Mouse (Mus musculus) embryonic facial prominence, embryonic 15.5 days (tissue): ENCODE measurements around the gene Ltk. TPM values are rescaled to one million over a fixed set of nuclear protein-coding genes. Genes with fewer than 3 reads are reported as not detected.
A peak's percentile ranks its signal among the peaks of the same experiment; 100 is the strongest.

Experiments used
- ATAC-seq: fragments of 200-750 bp; cut with Nextera tagmentation; 2 replicates; pipeline ENCODE4 v1.8.0; 2017; ENCODE audit warnings: low read depth, moderate TSS enrichment; ENCODE audit not compliant: insufficient number of reproducible peaks, low FRiP score, low TSS enrichment
- H3K27ac ChIP-seq: fragments of 300-500 bp; sonication (generic); replicated peaks from 2 replicates; pipeline ENCODE4 v1.5.1; 2015; ENCODE audit warnings: mild to moderate bottlenecking, inconsistent platforms
- H3K27me3 ChIP-seq: fragments of 300-500 bp; sonication (generic); 2 replicates; pipeline ENCODE4 v1.6.1; 2015; ENCODE audit warnings: inconsistent platforms
- H3K36me3 ChIP-seq: fragments of 300-500 bp; sonication (generic); 2 replicates; pipeline ENCODE4 v1.6.1; 2015; ENCODE audit warnings: mild to moderate bottlenecking, inconsistent platforms
- H3K4me1 ChIP-seq: fragments of 300-500 bp; sonication (generic); 2 replicates; pipeline ENCODE4 v1.6.1; 2015; ENCODE audit warnings: inconsistent platforms
- H3K4me2 ChIP-seq: fragments of 300-500 bp; sonication (generic); replicated peaks from 2 replicates; pipeline ENCODE4 v1.6.1; 2015; ENCODE audit warnings: mild to moderate bottlenecking, inconsistent platforms
- H3K4me3 ChIP-seq: fragments of 300-500 bp; sonication (generic); replicated peaks from 2 replicates; pipeline ENCODE4 v1.5.1; 2015; ENCODE audit warnings: mild to moderate bottlenecking, inconsistent platforms
- H3K9ac ChIP-seq: fragments of 300-500 bp; sonication (generic); 2 replicates; pipeline ENCODE4 v1.6.1; 2015; ENCODE audit warnings: inconsistent platforms
- H3K9me3 ChIP-seq: fragments of 300-500 bp; sonication (generic); replicated peaks from 2 replicates; pipeline ENCODE4 v1.6.1; 2016; ENCODE audit warnings: inconsistent platforms
- WGBS: fragments of 180-500 bp; shearing (Covaris S2); methylation state at CpG from one replicate; pipeline ENCODE4 v1.1.7; 2015; 5-methylcytosine and 5-hydroxymethylcytosine counted together
- polyA plus RNA-seq: library from polyadenylated mRNA; unstranded; fragments of >200 nt; fragmentation: Nextera tagmentation; extraction: Ambion mirVana; gene quantifications from 2 replicates; pipeline ENCODE4 v1.2.1, GENCODE M21; 2015

The Ltk gene
- polyA plus RNA-seq, 1 experiment from 2014 or later, result 0.49 TPM

DNA sequence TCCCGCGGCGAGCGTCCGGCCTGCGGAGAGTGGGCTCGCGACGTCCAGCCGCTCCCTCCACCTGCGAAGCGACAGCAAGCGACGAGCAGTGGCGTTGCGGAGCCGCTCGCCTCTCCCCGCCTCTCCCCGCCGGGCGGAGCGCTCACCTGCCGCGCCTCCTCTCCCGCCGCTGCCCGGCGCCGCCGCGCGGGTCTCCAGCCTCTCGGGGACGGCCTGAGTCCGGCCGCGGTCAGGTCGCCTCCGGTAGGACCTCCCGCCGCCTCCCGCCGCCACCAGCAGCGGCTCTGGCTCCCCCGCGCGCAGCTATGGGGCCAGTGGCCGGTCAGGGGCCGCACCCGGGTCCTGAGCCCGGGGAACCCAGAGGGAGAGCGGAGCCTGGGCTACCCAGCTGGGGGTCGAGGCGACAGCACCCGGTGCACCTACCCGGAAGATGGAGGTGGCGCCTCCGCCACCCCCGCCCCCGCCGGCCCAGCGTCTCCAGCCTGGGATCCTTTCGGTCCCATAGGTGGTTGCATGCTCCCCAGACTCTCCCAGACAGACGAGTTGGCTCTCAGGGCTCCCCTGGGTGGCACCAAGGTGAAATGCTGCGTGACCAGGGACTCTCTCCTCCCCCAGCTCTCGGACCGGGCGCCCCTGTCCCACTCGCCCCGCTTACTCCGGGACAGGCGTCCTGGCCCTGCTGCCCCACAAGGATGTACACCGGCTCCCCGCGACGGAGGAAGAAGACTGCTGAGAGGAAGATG lies 2.0 kb downstream of the Ltk start:
- peak overlapping the region; percentile 57 for H3K4me3 ChIP-seq
- no peaks in the 10 kb centered on the region for H3K9me3 ChIP-seq
- peak overlapping the region; percentile 15; the same call in 1 of the 2 replicates for H3K9ac ChIP-seq
- H3K27me3 ChIP-seq, result peaks cover 79% of the 10 kb centered on the region
- no peak for ATAC-seq
- peaks cover 1% of the 10 kb centered on the region; the same call in 1 of the 2 replicates for H3K36me3 ChIP-seq
- H3K4me2 ChIP-seq, result peak overlapping the region; percentile 100
- H3K27ac ChIP-seq, result no peak overlapping the region
- H3K4me1 ChIP-seq, result peaks cover 19% of the 10 kb centered on the region
- under 1% methylated on average over 72 of the region's 77 CpGs for WGBS

DNA sequence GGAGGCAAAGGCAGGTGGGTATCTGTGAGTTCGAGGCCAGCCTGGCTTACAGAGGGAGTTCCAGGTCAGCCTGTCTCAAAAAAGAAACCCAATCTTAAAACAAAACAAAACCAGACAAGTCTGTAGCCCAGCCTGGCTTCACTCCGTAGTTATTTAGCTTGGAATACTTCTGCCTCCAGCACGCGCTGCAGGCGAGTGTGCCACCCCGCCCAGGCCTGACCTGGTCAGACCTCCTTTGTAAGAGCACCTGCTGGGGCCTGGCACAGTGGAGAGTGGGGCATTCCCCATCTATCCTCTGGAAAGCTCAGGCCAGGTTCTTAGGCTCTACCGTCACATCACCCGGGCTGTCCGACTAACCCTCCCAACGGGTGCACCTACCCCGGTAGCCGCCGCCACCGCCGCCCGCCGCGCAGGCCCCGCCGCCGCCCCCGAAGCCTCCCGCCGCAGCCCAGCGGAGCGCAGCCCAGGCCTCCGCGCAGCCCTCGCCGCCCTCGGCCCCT lies 2.6 kb downstream of the Ltk start:
- no peak for ATAC-seq

DNA sequence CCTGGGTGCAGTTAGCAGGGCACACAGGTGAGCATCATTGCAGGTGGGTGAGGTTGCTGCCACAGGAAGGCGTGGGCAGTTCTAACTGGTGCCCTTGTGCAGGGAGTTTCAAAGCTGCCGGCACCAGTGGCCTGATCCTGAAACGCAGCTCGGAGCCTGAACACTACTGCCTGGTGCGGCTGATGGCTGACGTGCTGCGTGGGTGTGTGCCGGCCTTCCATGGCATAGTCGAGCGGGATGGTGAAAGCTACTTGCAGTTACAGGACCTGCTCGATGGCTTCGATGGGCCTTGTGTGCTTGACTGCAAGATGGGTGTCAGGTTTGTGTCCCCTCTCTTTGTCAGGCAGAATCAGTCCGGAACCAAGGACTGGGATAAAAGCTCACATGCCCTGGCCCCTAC lies 11.0 kb downstream of the Ltk start:
- Histone ChIP-seq H3K4me1 (peaks cover 7% of the 10 kb centered on the region), H3K9ac (no peak overlapping the region), H3K27me3 (peaks cover 79% of the 10 kb centered on the region), H3K27ac (no peak overlapping the region), H3K9me3 (no peaks in the 10 kb centered on the region), H3K36me3 (no peaks in the 10 kb centered on the region), H3K4me3 (no peak overlapping the region), H3K4me2 (no peak overlapping the region)
- WGBS, result 70% methylated on average over 13 of the region's 13 CpGs
- ATAC-seq, result no peak

More for the DNA sequence above, 2.6 kb downstream of the Ltk start:
- Histone ChIP-seq H3K27me3 (peaks cover 85% of the 10 kb centered on the region), H3K9me3 (no peaks in the 10 kb centered on the region), H3K4me3 (peak overlapping the region; percentile 57), H3K36me3 (no peaks in the 10 kb centered on the region), H3K27ac (no peak overlapping the region), H3K4me1 (peaks cover 19% of the 10 kb centered on the region), H3K4me2 (peak overlapping the region; percentile 100), H3K9ac (peak overlapping the region; percentile 15; the same call in 1 of the 2 replicates)
- 4% methylated on average over 30 of the region's 31 CpGs for WGBS

DNA sequence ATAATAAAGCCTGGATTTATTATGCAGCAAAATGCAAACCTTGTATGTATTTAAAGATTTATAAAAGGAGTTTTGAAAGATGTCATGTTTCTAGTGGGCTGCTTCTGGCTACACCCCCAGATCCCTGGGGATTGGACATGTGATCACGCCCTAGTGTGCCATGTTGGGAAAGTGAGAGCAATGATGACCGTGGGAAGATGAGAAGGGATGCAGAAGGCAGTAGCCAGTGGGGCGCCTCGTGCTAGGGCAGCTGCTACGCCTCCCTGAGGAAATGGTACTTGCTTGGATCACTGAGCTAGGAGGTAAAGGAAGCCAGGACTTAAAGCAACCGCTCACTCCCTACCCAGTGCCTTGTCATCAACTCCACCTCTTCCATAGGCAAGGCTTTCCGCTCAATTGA lies 12.7 kb downstream of the Ltk start:
- Histone ChIP-seq H3K4me2 (no peak overlapping the region), H3K27me3 (peaks cover 79% of the 10 kb centered on the region), H3K4me3 (no peak overlapping the region), H3K36me3 (no peaks in the 10 kb centered on the region), H3K9ac (no peak overlapping the region), H3K27ac (no peak overlapping the region), H3K9me3 (no peaks in the 10 kb centered on the region), H3K4me1 (peaks cover 24% of the 10 kb centered on the region)
- no peak for ATAC-seq
- 72% methylated on average over 7 of the region's 7 CpGs for WGBS

DNA sequence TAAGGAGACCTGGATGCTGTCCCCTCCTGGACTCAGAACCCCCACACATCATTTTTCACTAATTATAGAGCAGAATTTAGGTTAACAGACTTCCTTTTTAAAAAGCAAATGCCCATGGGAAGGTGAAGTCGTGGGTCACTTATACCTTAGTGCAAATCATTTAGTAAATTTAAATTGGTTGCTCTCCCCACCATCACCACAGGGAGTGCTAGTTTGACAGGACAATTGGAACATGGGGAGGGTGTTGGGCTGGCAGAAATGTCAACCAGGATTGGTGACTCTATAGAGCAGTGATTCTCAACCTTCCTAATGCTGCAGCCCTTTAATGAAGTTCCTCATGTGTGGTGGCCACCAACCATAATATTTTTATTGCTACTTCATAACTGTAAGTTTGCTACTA lies 14.9 kb downstream of the Ltk start:
- Histone ChIP-seq H3K9me3 (no peaks in the 10 kb centered on the region), H3K4me3 (no peak overlapping the region), H3K27me3 (peaks cover 64% of the 10 kb centered on the region), H3K4me1 (peaks cover 34% of the 10 kb centered on the region), H3K27ac (no peak overlapping the region), H3K4me2 (no peak overlapping the region), H3K9ac (no peak overlapping the region), H3K36me3 (no peaks in the 10 kb centered on the region)
- 14% methylated on average over 1 of the region's 1 CpGs for WGBS
- ATAC-seq, result no peak

DNA sequence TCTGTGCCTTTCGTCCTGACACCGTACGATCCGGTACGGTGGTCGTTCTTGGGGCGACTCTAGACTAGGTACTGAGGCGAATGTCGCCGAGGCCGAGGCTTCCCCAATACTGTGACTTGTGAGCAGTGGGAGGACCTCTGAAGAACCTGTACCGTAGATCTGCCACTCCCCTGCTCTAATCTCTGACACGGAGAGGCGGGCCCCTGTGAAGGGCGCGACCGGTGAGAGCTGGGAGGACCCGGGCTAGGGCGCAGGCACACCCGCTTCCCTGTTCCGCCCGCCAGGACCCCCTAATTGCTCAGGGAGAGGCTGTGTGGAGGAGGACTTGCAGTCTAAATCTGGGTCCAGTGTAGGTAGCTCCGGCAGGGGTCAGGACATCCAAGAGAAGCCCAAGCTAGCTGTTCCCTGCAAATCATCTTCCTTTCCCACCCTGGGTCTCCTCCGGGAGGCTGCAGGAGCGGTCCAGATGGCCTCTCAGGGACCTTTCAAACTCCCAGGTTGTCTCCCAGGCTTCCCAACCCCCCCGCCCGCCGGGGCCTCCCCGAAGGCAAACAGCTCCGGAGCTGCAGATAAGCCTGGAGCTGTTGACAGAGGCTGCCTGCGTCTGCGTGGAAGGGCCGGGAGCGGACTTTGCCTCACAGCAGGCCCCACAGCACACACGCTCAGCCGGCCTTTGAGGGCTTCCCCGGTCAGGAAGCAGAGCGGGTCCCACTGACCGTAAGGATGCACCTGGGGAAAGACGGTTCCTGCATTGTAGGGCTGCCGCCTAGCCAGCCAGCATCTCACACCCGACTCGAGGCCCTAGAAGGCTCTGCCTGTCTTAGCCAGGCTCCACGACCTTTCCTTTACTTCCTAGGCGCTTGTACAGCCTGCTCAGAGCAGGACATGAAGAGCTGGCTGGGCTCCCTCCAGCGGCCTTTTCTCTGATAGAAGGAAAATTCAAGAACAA lies 15.8 kb downstream of the Ltk start:
- Histone ChIP-seq H3K4me2 (peak overlapping the region; percentile 100), H3K4me3 (peak overlapping the region; percentile 67), H3K9ac (no peak overlapping the region), H3K27ac (no peak overlapping the region), H3K36me3 (no peaks in the 10 kb centered on the region), H3K9me3 (no peaks in the 10 kb centered on the region), H3K27me3 (peaks cover 57% of the 10 kb centered on the region), H3K4me1 (peaks cover 34% of the 10 kb centered on the region)
- ATAC-seq, result no peak
- WGBS, result 7% methylated on average over 46 of the region's 46 CpGs

DNA sequence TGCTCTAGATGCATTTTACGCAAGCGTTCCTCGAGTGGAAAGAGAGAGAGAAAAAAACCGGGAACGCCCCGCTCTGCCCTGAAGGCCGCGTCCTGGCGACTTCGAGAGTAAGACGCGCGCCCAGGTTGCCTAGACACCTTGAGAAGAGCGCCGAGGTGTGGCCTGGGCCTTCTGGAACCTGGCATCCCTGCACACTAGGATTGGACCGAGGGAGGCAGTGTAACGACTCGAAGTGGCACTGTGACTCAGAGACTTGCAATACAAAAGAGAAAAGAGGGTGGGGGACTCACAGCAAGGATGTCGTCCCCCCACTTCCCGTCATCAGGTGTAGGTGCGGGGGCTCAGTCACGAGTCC lies 16.4 kb downstream of the Ltk start:
- Histone ChIP-seq H3K27me3 (peaks cover 53% of the 10 kb centered on the region), H3K9ac (no peak overlapping the region), H3K4me3 (peak overlapping the region; percentile 67), H3K27ac (no peak overlapping the region), H3K4me1 (peaks cover 34% of the 10 kb centered on the region), H3K9me3 (no peaks in the 10 kb centered on the region), H3K4me2 (peak overlapping the region; percentile 100), H3K36me3 (no peaks in the 10 kb centered on the region)
- WGBS, result 4% methylated on average over 22 of the region's 22 CpGs
- no peak for ATAC-seq

DNA sequence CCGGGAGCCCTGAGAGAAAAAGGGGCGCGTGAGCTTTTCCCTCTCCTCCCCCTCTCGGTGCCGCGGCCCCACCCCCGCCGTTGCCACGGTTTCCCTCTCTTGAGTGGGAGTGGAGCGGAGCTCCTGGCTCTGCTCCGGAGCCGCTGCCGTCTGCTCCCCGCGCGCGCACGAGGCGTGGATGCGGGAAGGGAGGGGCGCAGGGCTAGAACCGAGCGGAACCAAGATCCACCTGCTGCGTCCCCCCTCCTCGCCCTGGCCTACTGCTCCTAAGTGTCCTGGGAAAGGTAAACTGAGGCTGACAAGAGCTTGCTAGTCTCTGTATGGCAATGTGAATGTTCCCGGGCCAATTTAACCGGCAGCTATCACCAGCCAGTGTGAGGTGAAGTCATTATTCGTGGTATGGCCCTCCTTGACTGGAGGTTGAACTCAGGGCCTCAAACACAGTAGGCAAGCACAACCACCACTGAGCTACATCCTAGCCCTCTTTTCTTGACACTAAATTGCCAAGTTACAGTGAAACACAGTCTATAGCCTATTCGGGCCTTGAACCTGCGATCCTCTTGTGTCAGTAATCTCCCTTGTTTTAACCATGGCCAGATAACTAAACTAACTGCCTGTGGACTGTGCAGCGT lies 16.9 kb downstream of the Ltk start:
- 0 out of 2 replicates have a peak overlapping the region, but pooled peaks have one; percentile 48 for H3K9ac ChIP-seq
- WGBS, result 8% methylated on average over 31 of the region's 31 CpGs

DNA sequence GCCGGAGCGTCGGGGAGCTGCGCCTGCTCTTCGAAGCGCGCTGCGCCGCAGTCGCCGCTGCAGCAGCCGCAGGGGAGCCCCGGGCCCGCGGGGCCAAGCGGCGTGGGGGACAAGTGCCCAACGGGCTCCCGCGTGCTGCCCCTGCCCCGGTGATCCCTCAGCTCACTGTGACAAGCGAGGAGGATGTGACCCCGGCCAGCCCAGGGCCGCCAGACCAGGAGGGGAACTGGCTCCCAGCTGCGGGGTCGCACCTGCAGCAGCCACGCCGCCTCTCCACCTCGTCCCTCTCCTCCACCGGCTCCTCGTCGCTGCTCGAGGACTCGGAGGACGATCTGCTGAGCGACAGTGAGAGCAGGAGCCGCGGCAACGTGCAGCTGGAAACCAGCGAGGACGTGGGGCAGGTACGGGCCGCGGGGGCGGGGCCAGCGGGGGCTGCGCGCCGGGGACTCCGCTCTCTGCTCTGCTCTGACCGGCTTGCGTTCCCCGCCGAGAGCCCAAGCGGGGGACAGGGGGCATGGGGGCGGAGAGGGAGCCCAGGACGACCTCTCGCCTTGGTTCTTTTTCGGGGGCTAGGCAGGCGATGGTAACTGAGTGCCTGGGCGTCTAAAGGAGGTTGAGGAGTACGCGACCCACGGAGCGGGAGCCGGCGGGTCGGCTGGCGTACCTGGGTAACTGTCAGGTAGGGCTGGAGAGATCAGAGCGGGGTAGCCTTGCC lies 17.6 kb downstream of the Ltk start:
- peak overlapping the region; percentile 67 for H3K4me3 ChIP-seq
- peak overlapping the region; percentile 48 for H3K9ac ChIP-seq
- peaks cover 47% of the 10 kb centered on the region for H3K27me3 ChIP-seq
- under 1% methylated on average over 61 of the region's 70 CpGs for WGBS
- no peak; the same call in 1 of the 2 replicates for ATAC-seq
- no peaks in the 10 kb centered on the region for H3K36me3 ChIP-seq
- H3K27ac ChIP-seq, result no peak overlapping the region
- no peaks in the 10 kb centered on the region for H3K9me3 ChIP-seq
- peaks cover 34% of the 10 kb centered on the region for H3K4me1 ChIP-seq
- H3K4me2 ChIP-seq, result peak overlapping the region; percentile 100

More for the DNA sequence above, 16.9 kb downstream of the Ltk start:
- Histone ChIP-seq H3K4me2 (peak overlapping the region; percentile 100), H3K27me3 (peaks cover 52% of the 10 kb centered on the region), H3K9me3 (no peaks in the 10 kb centered on the region), H3K27ac (no peak overlapping the region), H3K4me3 (peak overlapping the region; percentile 67), H3K4me1 (peaks cover 34% of the 10 kb centered on the region), H3K36me3 (no peaks in the 10 kb centered on the region)
- ATAC-seq, result no peak

DNA sequence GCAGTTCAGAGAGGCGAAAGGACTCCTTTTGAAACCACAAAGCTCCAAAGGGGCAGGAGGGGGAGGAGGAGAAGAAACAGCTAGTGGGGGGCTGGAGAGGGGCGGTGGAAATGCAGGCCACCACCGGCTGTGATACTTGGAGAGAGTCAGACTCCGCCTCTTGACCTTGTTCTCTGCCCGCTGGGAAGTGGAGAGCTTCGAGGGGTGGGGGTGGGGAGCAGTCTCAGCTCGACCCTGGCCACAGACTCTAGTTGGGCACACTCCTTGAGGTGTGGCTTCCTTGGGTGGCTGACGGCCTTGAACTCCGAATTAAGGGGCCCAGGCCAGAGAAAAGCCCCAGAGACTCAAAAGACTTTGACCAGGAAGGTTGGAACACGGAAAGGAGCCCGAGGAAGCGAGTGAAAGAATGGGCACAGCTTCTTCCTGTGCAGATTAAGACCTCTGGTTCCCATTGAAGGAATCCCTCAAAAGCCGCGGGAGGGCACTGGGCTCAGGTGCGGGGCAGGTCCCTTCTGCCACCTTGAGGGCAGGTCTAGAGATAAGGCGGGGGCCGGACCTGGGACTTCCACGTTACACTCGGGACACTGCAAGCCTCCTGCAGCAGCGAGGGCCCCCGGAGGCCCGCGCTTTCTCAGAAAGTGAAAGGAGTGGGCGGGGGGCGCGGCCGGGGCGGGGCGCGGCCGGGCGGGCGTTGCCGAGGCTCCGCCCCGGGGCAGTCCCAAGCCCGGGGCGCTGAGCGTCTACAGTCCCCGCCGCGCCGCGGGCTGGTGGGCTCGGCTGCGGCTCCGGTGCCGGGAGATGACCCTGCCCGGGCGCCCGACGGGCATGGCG lies 18.4 kb downstream of the Ltk start, which contains the start of gene Itpka:
TSS of gene Itpka (plus strand) at position 757 of the 831 bp plus-strand sequence.
- Histone ChIP-seq H3K4me2 (peak within 1 kb of the TSS; percentile 100), H3K9ac (peak within 1 kb of the TSS; percentile 48), H3K4me3 (peak within 1 kb of the TSS; percentile 67), H3K4me1 (peaks cover 38% of the 10 kb centered on the region), H3K36me3 (no peaks in the 10 kb centered on the region), H3K9me3 (no peaks in the 10 kb centered on the region), H3K27ac (peak within 1 kb of the TSS; percentile 60; the same call in 1 of the 2 replicates), H3K27me3 (peaks cover 44% of the 10 kb centered on the region)
- WGBS, result under 1% methylated on average over 53 of the region's 53 CpGs
- ATAC-seq, result peak; percentile 84
